In genomic region chr4:95050518-95051278, GRCm38 (mm10) we compare ENCODE assay signal across 8 mouse cellular contexts. TPM values are rescaled to one million over a fixed set of nuclear protein-coding genes. Genes with fewer than 3 reads are reported as not detected.
DNase-seq lines count a peak whose midpoint lies in the region; ATAC-seq and TF ChIP-seq lines count a peak whose summit lies in the region.

No protein-coding gene starts in this region.

- peak overlapping the region; percentile 99 for H3K27ac ChIP-seq in intestine, postnatal 0 days (ENCODE audit: low read depth, low read length)

- no peaks in the 10 kb centered on the region for H3K9me3 ChIP-seq in intestine, postnatal 0 days (ENCODE audit: control insufficient read depth)

- intact Hi-C loops in gastrocnemius, postnatal 36 days (cut with DNase I) = loop anchor here (5.0 kb wide), 3 partner anchors 242 to 432 kb away; no protein-coding TSS in a partner anchor
- intact Hi-C loops in left cerebral cortex, postnatal 36 days (cut with DNase I) = loop anchor here (2.0 to 5.0 kb wide), 3 partner anchors 42 to 682 kb away; partner anchors contain the start of gene Mysm1

- peak; percentile 33 for DNase-seq in WW6 (ENCODE audit: low read depth, low spot score)
- DNase-seq in embryo, embryonic 10 days (ENCODE audit: low spot score) = peak; percentile 80
- peak; percentile 70 to 73 for DNase-seq in gastrocnemius, postnatal 36 days
- peak; percentile 82 to 86 for DNase-seq in left cerebral cortex, postnatal 36 days (ENCODE audit: low spot score in 2 of 2)
- DNase-seq in mesoderm, embryonic 11.5 days (ENCODE audit: low read depth, low spot score) = peak; percentile 65
- DNase-seq in right cerebral cortex, postnatal 4 days = peak; percentile 66
- DNase-seq in urinary bladder, postnatal 4 days (ENCODE audit: low spot score in 2 of 2) = peak; percentile 74 to 75

- peak overlapping the region; percentile 77 for H3K4me2 ChIP-seq in intestine, postnatal 0 days (replicated peaks; ENCODE audit: low read depth)

- peak overlapping the region; percentile 98 for H3K4me3 ChIP-seq in intestine, postnatal 0 days (ENCODE audit: low read depth, low read length)

- no peak for ATAC-seq in intestine, postnatal 0 days

- H3K36me3 ChIP-seq in intestine, postnatal 0 days (ENCODE audit: control insufficient read depth, insufficient read depth) = no peaks in the 10 kb centered on the region

- H3K27me3 ChIP-seq in intestine, postnatal 0 days (replicated peaks; ENCODE audit: control insufficient read depth, insufficient read depth, low read length) = no peaks in the 10 kb centered on the region

- H3K9ac ChIP-seq in intestine, postnatal 0 days (ENCODE audit: low read depth, low read length) = peak overlapping the region; percentile 99

- TF ChIP-seq CTCF in intestine, postnatal 0 days (IDR thresholded peaks at IDR 0.05; ENCODE audit: low read depth) = peak; percentile 82

- no peaks in the 10 kb centered on the region; the same call in 1 of the 2 replicates for H3K4me1 ChIP-seq in intestine, postnatal 0 days (replicated peaks; ENCODE audit: control insufficient read depth, insufficient read depth, low read length)

- under 1% methylated on average over 70 of the region's 70 CpGs for WGBS in intestine, postnatal 0 days

RNA-seq across cellular contexts. Expression of gene Jun, which starts 1.3 kb away (rescaled TPM):
- total RNA-seq in gastrocnemius, postnatal 36 days (2021) = 10 to 100 TPM; 66.8 to 95.2 TPM
- polyA plus RNA-seq in intestine, postnatal 0 days (2015; fragmentation: Nextera tagmentation; extraction: Ambion mirVana) = 58.3 and 63.2 TPM in 2 replicates
- 10 to 100 TPM; 48.6 to 79.9 TPM for total RNA-seq in left cerebral cortex, postnatal 36 days (2021)

Comparison
In these comparisons a context has a peak if more than half of its experiments do, and no peak if none do; other contexts are left out.
1. DNase-seq: peak in every context shown above with its lines; median percentile 84 in left cerebral cortex, postnatal 36 days; 80 in embryo, embryonic 10 days; 74 in urinary bladder, postnatal 4 days; 72 in gastrocnemius, postnatal 36 days; 66 in right cerebral cortex, postnatal 4 days; 65 in mesoderm, embryonic 11.5 days; 33 in WW6.